Mouse (Mus musculus) gastrocnemius, adult 18-20 months (tissue): ENCODE measurements at regions not wholly inside any gene's neighbourhood (a gene's known extent, or its start where the extent isn't known, plus 50 kb on each side); places are given as distances from the start of the nearest gene placed in this dataset.
A peak's percentile ranks its signal among the peaks of the same experiment; 100 is the strongest.

Experiments
- DNase-seq: peaks from one replicate; pipeline ENCODE4 v3.0.0; 2021; ENCODE audit warnings: low spot score

- DNase-seq, result peak; percentile 32
Measured at GRCm38 (mm10) chr15:54677660-54678059, 793.0 kb downstream of the Gm7489 start.
